Mouse (Mus musculus) CD4-positive, CD25-positive, alpha-beta regulatory T cell, adult 2 months (primary cell): ENCODE results near the gene Sfxn3.
A peak's percentile ranks its signal among the peaks of the same experiment; 100 is the strongest.

Source experiments
- DNase-seq: peaks from one replicate; pipeline ENCODE4 v3.0.0-alpha.2; 2012; ENCODE audit warnings: low read depth, low spot score

Sfxn3 gene

DNA sequence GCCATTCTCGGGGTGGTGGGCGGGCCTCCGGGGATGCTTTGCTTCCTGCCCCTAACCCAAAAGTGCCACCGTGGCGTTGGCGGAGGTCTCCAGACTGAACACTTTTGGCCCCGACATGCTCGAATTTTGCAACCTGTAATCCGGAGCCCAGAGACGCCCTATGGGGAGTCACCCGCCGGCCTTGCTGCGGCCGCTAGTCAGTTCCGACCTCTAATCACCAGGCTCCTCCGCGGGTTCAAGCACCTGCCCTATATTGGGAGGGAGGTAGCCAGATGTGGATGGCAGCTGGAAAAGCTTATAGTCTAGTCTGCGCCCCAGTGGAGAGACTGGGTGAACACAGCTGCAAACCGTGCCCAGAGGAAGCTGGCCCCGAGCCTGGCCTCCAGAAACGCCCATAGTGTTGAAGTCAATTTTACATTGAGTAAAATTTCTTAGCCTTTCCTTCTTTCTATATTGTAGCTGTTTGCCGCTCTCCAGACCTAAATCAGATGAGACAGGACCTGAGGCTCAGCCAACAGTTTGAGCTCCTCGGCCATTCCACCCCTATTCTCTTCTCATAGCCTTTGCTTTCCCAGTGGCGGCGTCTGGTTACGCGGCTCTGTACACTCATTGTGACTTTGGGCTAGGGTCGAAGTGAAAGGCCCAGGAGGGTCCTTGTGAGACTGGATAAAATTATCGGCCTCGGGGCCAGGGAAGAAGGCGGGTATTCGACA lies 28.2 kb downstream of the Sfxn3 start:
- peak; percentile 37 for DNase-seq

GRCm38 (mm10) chr19:45076036-45076575 lies 28.8 kb downstream of the Sfxn3 start:
- peak; percentile 56 for DNase-seq

GRCm38 (mm10) chr19:45076586-45077510 lies 29.5 kb downstream of the Sfxn3 start:
- peak; percentile 74 for DNase-seq

- peak; percentile 16 for DNase-seq
Observed at GRCm38 (mm10) chr19:45077742-45078645, 30.7 kb downstream of the Sfxn3 start.

GRCm38 (mm10) chr19:45078971-45079764 lies 31.9 kb downstream of the Sfxn3 start:
- DNase-seq, result peak; percentile 67

DNA sequence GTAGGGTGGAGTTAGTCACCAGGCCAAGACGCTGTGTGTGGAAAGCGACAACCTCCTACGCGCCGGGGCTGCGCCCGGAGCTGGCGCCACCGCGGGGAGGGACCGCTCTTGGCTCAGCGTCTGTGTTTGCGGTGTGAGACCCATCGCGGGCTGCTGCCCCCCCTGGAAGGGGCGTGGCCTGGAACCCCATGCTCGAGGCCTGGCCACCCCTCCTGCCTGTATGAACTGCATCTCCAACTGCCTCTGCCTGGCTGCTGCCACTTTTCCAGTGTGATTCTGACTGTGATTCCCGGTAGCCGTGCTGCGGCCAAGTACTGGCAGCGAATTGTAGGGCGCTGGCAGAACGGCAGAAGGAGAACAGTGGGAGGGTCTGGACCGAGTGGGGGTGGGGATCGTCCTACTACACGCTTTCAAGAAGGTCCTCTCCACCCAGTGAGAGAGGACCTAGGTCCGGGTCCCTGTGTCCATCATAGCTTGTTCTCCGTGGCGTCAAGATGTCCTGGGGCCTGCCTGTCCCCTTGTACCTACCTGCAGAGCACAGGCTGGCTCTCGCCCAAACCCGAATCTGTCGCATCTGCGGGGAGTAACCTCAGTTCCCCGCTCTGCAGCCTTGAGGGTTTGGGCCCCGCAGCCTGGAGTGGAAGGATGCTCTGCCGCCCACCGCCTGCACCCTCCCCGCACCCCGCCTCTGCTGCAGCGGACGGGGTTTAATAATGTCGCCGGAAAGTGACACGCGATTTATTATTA lies 32.6 kb downstream of the Sfxn3 start:
- DNase-seq, result peak; percentile 88

DNA sequence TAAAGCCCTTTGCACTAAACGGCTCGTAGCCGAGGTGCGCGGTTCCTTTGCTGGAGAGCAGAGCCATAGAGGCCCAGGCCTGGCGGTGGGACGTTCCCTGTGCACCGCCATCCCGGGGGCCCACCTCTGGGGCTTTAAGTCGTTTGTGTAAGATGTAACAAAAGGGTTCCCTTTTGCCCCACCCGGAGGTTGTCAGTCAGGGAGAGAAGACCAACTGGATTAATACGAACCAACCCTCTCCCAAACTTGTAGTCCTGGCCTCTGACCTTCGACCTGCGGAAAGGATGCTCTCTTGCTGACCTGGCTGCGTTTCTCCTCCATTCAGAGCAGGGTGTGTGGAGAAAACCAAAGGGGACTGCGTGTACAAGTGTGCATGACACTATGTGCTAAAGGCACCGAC lies 33.4 kb downstream of the Sfxn3 start:
- DNase-seq, result peak; percentile 29

DNA sequence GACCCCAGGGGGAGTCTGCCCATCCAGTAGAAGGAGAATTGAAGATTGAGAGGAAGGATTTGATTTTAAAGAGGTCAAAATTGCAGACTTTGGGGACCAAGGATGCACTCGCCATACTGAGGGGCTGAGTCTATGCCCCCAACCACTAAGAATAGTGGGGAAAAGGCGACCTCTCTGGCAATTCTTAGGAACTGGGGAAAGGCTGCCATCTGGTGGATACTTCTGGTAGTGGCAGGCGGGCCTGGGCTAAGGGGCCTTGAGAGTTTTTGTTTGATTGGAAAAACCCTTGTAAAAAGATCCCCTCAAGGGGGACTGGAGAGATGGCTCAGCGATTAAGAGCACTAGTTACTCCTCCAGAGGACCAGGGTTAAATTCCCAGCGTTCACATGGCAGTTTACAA lies 34.0 kb downstream of the Sfxn3 start:
- DNase-seq, result peak; percentile 85

- DNase-seq, result peak; percentile 75
Observed at GRCm38 (mm10) chr19:45081841-45082550, 34.7 kb downstream of the Sfxn3 start.

- peak; percentile 61 for DNase-seq
Observed at GRCm38 (mm10) chr19:45097868-45098267, 50.6 kb downstream of the Sfxn3 start.

- peak; percentile 13 for DNase-seq
Observed at GRCm38 (mm10) chr19:45100486-45101270, 53.4 kb downstream of the Sfxn3 start.

GRCm38 (mm10) chr19:45105591-45105990 lies 58.3 kb downstream of the Sfxn3 start:
- no peak for DNase-seq
